Mouse (Mus musculus): ENCODE data around the gene Oxct2b. TPM values are rescaled to one million over a fixed set of nuclear protein-coding genes. Genes with fewer than 3 reads are reported as not detected.
"Not testable (repeated sequence)": the region's sequence is repeated elsewhere in the genome, so short reads cannot be mapped to it uniquely, and the experiment has no call there.

Oxct2b gene
- polyA plus RNA-seq, 1 experiment = 0.08 TPM

DNA sequence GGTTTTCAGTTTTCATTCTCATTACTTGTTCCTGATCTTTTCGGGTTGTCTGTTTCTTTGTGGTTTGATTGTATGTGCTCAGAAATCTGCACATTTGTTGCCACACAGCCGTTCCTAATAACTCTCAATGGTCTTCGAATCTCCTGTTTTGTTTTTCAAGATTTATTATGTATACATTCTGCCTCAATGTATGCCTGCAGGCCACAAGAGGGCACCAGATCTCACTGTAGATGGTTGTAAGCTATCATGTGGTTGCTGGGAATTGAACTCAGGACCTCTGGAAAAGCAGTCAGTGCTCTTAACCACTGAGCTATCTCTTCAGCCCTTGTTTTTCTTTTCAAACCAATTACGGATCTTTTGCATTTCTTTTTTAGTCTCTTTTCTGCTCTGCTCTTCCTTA is 29.7 kb upstream of the Oxct2b start:
- TF ChIP-seq CTCF (IDR thresholded peaks at IDR 0.05; ENCODE audit: extremely low read depth, insufficient read depth, low read length) (no peak), POLR2A (IDR thresholded peaks at IDR 0.05; ENCODE audit: extremely low read depth, insufficient read depth, low read length) (no peak)
- Histone ChIP-seq H3K4me3 (ENCODE audit: insufficient read depth, low read length) (no peak overlapping the region), H3K4me1 (ENCODE audit: control insufficient read depth, insufficient read depth, low read length) (no peaks in the 10 kb centered on the region), H3K27ac (ENCODE audit: insufficient read depth, low read length) (no peak overlapping the region)

DNA sequence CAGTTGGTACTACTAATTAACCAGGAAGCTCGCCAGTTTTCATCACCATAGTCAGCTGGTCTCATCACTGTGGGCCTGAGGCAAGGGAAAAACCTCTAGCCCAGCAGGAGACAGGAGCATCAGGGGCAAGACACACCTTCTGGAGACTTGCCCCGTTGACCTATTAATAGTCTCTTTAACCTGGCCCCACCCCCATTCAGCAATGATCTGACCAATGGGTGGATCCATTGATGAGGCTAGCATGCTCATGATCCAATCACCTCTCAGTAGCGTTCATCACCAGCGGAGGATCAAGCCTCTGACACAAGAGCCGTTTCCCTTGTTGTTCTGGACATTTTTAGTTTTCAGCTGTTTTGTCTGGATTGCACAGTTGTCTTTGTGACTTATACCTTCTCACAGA is 23.4 kb upstream of the Oxct2b start:
- H3K27ac ChIP-seq (ENCODE audit: insufficient read depth, low read length) = no peak overlapping the region
- H3K4me1 ChIP-seq (ENCODE audit: control insufficient read depth, insufficient read depth, low read length) = no peaks in the 10 kb centered on the region
- H3K4me3 ChIP-seq (ENCODE audit: insufficient read depth, low read length) = no peak overlapping the region
- TF ChIP-seq POLR2A (IDR thresholded peaks at IDR 0.05; ENCODE audit: extremely low read depth, insufficient read depth, low read length) (no peak), CTCF (IDR thresholded peaks at IDR 0.05; ENCODE audit: extremely low read depth, insufficient read depth, low read length) (no peak)

DNA sequence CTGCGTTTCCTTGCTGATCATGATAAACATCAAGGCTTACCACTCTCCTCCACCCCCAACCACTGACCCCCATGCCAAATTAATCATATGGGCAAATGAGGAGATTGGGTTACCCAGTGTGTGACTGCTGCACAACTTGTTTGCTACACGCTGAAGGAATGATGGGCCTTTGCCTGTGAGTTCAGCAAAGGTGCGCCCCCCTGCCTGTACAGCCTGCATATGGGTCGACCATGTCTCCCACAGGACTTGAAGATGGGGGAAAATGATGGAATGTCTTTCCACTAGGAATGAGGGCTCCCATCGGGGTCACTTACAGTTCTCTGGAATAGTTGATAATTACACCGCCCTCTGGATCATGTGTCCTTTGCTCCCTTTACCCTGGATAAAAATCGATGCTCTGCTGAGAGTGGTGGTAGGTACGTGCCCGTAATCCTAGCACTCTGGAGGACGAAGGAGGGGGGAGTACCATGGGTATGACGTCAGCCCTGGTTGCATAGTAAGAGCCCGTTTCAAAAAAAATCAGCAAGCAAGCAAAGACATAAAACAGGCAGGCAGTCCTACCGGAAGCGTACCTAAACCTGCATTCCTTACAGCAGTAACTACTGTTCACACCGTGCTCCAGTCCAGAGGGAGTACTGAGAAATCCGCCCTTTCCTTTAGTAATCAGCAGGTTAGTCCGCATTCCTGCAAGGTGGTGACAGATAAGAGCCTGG is 22.8 kb upstream of the Oxct2b start:
- Histone ChIP-seq H3K4me1 (ENCODE audit: control insufficient read depth, insufficient read depth, low read length) (no peaks in the 10 kb centered on the region), H3K27ac (ENCODE audit: insufficient read depth, low read length) (no peak overlapping the region), H3K4me3 (ENCODE audit: insufficient read depth, low read length) (no peak overlapping the region)
- TF ChIP-seq POLR2A (IDR thresholded peaks at IDR 0.05; ENCODE audit: extremely low read depth, insufficient read depth, low read length) = no peak
- TF ChIP-seq CTCF (IDR thresholded peaks at IDR 0.05; ENCODE audit: extremely low read depth, insufficient read depth, low read length) = no peak

DNA sequence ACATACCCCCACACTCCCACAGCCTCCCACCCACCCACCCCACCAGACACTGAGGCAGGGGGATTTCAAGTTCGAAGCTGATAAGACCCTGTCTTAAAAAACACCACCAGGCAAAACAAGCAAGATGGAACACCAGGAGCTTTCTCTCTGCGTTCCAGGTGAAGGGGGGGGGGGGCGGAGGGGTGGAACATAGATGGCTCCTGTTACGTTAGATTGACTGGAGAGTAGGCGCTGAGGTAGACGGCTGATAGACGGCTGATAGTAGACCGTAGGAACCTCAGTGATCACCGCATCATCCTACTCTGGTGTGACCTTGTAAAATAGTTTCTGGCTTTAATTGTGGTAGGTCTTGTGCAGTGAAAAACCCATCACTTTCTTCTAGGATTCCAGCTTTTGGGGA is 22.2 kb upstream of the Oxct2b start:
- TF ChIP-seq POLR2A (IDR thresholded peaks at IDR 0.05; ENCODE audit: extremely low read depth, insufficient read depth, low read length) (no peak), CTCF (IDR thresholded peaks at IDR 0.05; ENCODE audit: extremely low read depth, insufficient read depth, low read length) (no peak)
- no peak overlapping the region for H3K27ac ChIP-seq (ENCODE audit: insufficient read depth, low read length)

DNA sequence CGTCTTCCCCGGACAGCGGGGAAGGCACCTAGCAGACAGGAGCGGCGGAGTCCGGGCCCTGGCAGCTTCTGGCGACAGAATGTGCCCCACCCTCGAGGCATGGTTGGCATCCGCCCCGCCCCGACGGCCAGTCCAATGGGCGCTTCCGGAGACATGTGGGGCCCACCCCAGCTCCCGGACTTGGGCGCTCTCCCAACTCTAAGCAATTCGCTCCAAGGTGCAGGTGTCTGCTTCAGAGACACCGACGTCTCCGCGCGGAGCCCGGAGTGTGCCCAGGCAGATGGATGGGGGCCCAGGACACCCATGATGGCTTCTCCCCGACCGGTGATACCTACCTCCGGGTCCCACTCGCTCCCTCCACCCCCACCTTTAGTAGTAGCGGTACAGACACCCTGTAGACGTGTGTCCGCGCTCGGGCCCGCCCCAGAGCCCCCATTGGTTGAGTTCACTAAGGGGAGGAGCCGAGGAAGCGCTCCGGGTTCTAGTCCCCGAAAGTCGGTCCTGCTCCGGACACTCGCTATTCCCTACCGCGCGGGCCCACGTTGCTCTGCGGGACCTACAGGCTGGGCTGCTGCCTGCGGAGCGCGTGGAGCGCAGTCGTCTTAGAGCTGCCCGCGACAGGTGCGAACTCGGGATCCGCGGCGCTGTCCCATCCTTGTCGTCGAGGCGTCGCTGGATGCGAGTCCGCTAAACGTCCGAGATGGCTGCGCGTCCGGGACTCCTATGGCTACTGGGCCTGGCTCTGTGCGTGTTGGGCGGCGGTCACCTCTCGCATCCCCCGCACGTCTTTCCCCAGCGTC is 11.2 kb upstream of the Oxct2b start, which contains the start of gene Bmp8b:
Gene Bmp8b, plus strand, starts transcription at position 515 of the 800 bp plus-strand sequence.
- Histone ChIP-seq H3K4me1 (ENCODE audit: control insufficient read depth, insufficient read depth, low read length) (no peaks in the 10 kb centered on the region), H3K27ac (ENCODE audit: insufficient read depth, low read length) (no peak within 1 kb of the TSS), H3K4me3 (ENCODE audit: insufficient read depth, low read length) (no peak within 1 kb of the TSS)
- no peak for TF ChIP-seq CTCF (IDR thresholded peaks at IDR 0.05; ENCODE audit: extremely low read depth, insufficient read depth, low read length)
- no peak for TF ChIP-seq POLR2A (IDR thresholded peaks at IDR 0.05; ENCODE audit: extremely low read depth, insufficient read depth, low read length)

More for the DNA sequence above, 22.2 kb upstream of the Oxct2b start:
- Histone ChIP-seq H3K4me1 (ENCODE audit: control insufficient read depth, insufficient read depth, low read length) (no peaks in the 10 kb centered on the region), H3K4me3 (ENCODE audit: insufficient read depth, low read length) (no peak overlapping the region)

DNA sequence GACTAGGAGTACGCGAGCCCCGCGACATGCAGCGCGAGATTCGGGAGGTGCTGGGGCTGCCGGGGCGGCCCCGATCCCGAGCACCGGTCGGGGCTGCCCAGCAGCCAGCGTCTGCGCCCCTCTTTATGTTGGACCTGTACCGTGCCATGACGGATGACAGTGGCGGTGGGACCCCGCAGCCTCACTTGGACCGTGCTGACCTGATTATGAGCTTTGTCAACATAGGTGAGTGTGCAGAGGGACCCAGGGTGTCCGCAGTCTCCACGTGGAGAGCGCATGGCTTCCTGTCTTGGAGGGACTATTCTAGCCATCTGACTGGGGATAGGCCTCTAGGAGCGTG is 10.6 kb upstream of the Oxct2b start:
- Histone ChIP-seq H3K27ac (ENCODE audit: insufficient read depth, low read length) (no peak overlapping the region), H3K4me1 (ENCODE audit: control insufficient read depth, insufficient read depth, low read length) (no peaks in the 10 kb centered on the region), H3K4me3 (ENCODE audit: insufficient read depth, low read length) (no peak overlapping the region)
- TF ChIP-seq CTCF (IDR thresholded peaks at IDR 0.05; ENCODE audit: extremely low read depth, insufficient read depth, low read length) (no peak), POLR2A (IDR thresholded peaks at IDR 0.05; ENCODE audit: extremely low read depth, insufficient read depth, low read length) (no peak)

DNA sequence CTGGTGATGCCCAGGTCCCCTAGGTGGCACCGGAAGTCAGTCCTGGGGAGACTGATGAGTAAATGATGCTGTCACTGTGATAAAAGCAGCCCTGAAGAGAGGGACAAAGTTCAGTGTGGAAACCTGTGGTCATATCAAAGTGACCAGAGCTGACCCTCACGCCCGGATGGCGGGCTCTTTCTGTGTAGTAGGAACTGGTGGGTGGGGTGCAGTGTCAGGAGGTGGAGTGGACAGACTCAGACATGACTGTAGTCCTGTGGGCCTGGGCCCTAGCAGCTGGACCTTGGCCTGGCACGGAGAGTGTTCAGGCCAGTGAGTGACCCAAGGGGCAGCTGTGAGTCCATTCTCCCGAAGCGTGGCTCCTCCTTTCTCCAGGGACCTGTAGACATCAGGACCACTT is 10.1 kb upstream of the Oxct2b start:
- not testable (repeated sequence) for H3K4me1 ChIP-seq (ENCODE audit: control insufficient read depth, insufficient read depth, low read length); H3K27ac ChIP-seq (ENCODE audit: insufficient read depth, low read length); H3K4me3 ChIP-seq (ENCODE audit: insufficient read depth, low read length)

DNA sequence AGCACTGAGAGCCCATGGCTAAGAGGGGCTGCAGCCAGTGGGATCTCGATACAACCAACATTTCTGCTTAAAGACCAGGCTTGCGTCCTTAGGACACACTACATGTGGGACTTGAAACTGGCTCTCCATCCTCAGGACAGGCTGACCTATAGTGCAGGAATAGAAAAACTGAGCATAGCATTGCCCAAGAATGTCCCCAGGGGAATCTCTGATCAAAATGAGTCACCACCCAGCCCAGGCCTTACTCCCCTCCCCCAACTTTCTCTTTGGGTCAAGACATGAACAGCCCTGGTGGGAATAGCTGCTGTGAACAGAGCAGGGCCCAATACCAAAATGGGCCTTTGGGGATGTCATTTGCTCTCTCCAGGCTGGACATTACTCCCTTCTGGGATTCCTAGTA is 9.2 kb upstream of the Oxct2b start:
- Histone ChIP-seq H3K4me1 (ENCODE audit: control insufficient read depth, insufficient read depth, low read length) (no peaks in the 10 kb centered on the region), H3K27ac (ENCODE audit: insufficient read depth, low read length) (no peak overlapping the region), H3K4me3 (ENCODE audit: insufficient read depth, low read length) (no peak overlapping the region)
- no peak for TF ChIP-seq POLR2A (IDR thresholded peaks at IDR 0.05; ENCODE audit: extremely low read depth, insufficient read depth, low read length)
- TF ChIP-seq CTCF (IDR thresholded peaks at IDR 0.05; ENCODE audit: extremely low read depth, insufficient read depth, low read length) = no peak

DNA sequence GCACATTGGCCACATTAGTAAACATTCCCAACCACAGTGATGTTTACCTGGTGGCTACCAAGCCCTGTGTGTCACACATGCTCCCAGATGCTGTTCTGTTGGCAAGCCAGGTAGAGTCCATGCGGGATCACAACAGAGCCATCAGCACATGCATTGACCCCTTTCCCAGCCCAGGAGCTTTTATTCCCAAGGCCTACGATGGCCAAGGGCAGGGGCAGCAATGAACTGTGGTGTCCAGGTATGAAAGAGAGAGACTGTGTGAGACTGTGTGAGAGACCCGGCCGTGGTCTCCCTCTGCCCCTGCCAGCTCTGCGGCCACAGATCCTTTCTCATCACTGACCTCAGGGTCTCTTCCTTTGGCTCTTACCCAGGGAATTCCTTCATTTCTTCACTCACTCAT is 8.0 kb upstream of the Oxct2b start:
- TF ChIP-seq CTCF (IDR thresholded peaks at IDR 0.05; ENCODE audit: extremely low read depth, insufficient read depth, low read length) (no peak), POLR2A (IDR thresholded peaks at IDR 0.05; ENCODE audit: extremely low read depth, insufficient read depth, low read length) (no peak)
- Histone ChIP-seq H3K4me1 (ENCODE audit: control insufficient read depth, insufficient read depth, low read length) (no peaks in the 10 kb centered on the region), H3K27ac (ENCODE audit: insufficient read depth, low read length) (no peak overlapping the region), H3K4me3 (ENCODE audit: insufficient read depth, low read length) (no peak overlapping the region)

DNA sequence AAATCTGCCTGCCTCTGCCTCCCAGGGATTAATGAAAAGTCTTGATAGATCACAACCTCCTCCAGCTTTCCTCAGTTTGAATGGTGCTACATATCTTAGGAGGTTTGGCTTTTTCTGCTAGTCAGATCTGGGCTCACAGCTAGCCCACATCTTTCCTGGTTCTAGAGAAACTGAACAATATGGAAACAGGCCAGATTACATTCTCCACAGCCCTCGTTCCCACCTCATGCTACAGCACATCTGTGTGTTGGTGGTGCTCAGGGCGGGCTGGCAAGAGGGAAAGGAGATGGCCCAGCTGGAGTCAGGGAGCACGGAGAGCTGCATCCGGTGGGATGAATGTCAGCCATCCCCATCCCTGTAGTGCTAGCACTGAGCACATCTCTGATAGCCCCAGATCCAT is 5.3 kb upstream of the Oxct2b start:
- Histone ChIP-seq H3K27ac (ENCODE audit: insufficient read depth, low read length) (no peak overlapping the region), H3K4me3 (ENCODE audit: insufficient read depth, low read length) (no peak overlapping the region), H3K4me1 (ENCODE audit: control insufficient read depth, insufficient read depth, low read length) (no peaks in the 10 kb centered on the region)
- TF ChIP-seq POLR2A (IDR thresholded peaks at IDR 0.05; ENCODE audit: extremely low read depth, insufficient read depth, low read length) (no peak), CTCF (IDR thresholded peaks at IDR 0.05; ENCODE audit: extremely low read depth, insufficient read depth, low read length) (no peak)

DNA sequence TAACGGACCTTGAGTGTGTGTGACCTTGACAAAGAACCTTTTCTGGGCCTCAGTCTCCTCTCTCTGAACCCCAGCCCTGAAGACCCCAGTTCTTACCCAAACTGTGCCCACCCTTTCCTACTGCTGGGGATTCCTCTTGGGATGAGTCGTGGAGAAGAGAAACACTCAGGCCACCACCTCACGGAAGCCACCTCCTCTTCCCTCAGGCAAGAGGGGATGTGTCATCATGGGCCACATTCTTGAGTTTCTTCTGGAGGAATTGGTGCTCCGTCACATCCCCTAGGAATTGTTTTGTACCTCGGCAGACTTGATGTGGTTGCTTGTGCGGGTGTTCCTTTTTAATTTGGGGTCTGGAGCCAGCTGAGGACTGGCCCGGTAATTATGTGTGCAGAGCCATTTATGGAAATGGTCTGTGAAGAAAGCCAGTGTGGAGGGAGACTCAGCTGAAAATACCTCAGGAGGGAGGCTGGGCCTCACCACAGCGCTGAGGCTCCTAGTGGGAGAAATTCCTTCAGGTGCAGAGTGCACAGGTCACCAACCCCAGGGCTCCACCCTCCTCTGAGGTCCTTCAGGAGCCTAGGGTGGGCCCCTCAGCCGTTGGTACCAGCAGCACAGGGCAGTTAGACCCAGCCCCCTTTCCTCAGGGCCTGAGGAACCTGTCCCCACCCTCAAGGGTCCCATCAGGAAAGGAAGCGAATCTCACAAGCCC is 4.6 kb upstream of the Oxct2b start:
- not testable (repeated sequence) for H3K4me1 ChIP-seq (ENCODE audit: control insufficient read depth, insufficient read depth, low read length); H3K27ac ChIP-seq (ENCODE audit: insufficient read depth, low read length); H3K4me3 ChIP-seq (ENCODE audit: insufficient read depth, low read length)

Measured in cortical plate, adult 2 months (tissue).